ENCODE assay signal across 8 mouse cellular contexts in genomic region chr5:5380731-5381718, GRCm38 (mm10). TPM values are rescaled to one million over a fixed set of nuclear protein-coding genes. Genes with fewer than 3 reads are reported as not detected.
A peak's percentile ranks its signal among the peaks of the same experiment; 100 is the strongest.
DNase-seq lines count a peak whose midpoint lies in the region; ATAC-seq and TF ChIP-seq lines count a peak whose summit lies in the region.

No protein-coding gene starts in this region.

- H3K27ac ChIP-seq in spleen, adult 2 months (ENCODE audit: insufficient read depth, low read length) = no peak overlapping the region
- H3K27ac ChIP-seq in forebrain, embryonic 14.5 days (ENCODE audit: low read depth, low read length) = peak overlapping the region; percentile 91
- H3K27ac ChIP-seq in hindbrain, embryonic 16.5 days (ENCODE audit: low read depth, low read length) = peak overlapping the region; percentile 94
- H3K27ac ChIP-seq in macrophage = peak overlapping the region; percentile 80

- no peaks in the 10 kb centered on the region for H3K9me3 ChIP-seq in forebrain, embryonic 14.5 days (replicated peaks; ENCODE audit: control insufficient read depth, low read length)
- no peaks in the 10 kb centered on the region for H3K9me3 ChIP-seq in hindbrain, embryonic 16.5 days (ENCODE audit: control insufficient read depth, low read length)

- peak overlapping the region; percentile 54; the same call in 1 of the 2 replicates for H3K4me3 ChIP-seq in spleen, adult 2 months (ENCODE audit: extremely low read depth, insufficient read depth, insufficient read length)
- peak overlapping the region; percentile 68 for H3K4me3 ChIP-seq in forebrain, embryonic 14.5 days (ENCODE audit: low read depth, low read length)
- peak overlapping the region; percentile 50 for H3K4me3 ChIP-seq in hindbrain, embryonic 16.5 days (ENCODE audit: low read length)
- peak overlapping the region; percentile 54 for H3K4me3 ChIP-seq in macrophage (ENCODE audit: inconsistent target)

- WGBS in spleen, adult 2 months = 7% methylated on average over 23 of the region's 23 CpGs
- WGBS in forebrain, embryonic 14.5 days = 4% methylated on average over 23 of the region's 23 CpGs
- WGBS in hindbrain, embryonic 16.5 days = 4% methylated on average over 23 of the region's 23 CpGs
- 8% methylated on average over 23 of the region's 23 CpGs for WGBS in macrophage (ENCODE audit: missing documents)

- TF ChIP-seq CTCF in spleen, adult 2 months (IDR thresholded peaks at IDR 0.05; ENCODE audit: extremely low read depth, insufficient read depth, insufficient read length, insufficient replicate concordance) = no peak

- H3K79me2 ChIP-seq in macrophage (ENCODE audit: inconsistent target) = peaks cover 37% of the 10 kb centered on the region

- DNase-seq in spleen, adult 2 months (ENCODE audit: low read depth in 1 of 2, low spot score in 2 of 2) = no peak
- no peak for DNase-seq in spleen, adult 12 weeks (ENCODE audit: low spot score)
- DNase-seq in forebrain, embryonic 14.5 days (ENCODE audit: low spot score) = peak; percentile 44
- DNase-seq in right cerebral cortex, postnatal 25 days = no peak
- no peak for DNase-seq in ovary, adult 18-20 months (ENCODE audit: low spot score)
- no peak for DNase-seq in layer of hippocampus, postnatal 14 days (ENCODE audit: low spot score in 2 of 2)

- TF ChIP-seq POLR2A in spleen, adult 2 months (IDR thresholded peaks at IDR 0.05; ENCODE audit: low read depth, low read length) = no peak

- peak overlapping the region; percentile 92 for H3K9ac ChIP-seq in forebrain, embryonic 14.5 days (ENCODE audit: low read length)
- H3K9ac ChIP-seq in hindbrain, embryonic 16.5 days (ENCODE audit: low read depth, low read length) = peak overlapping the region; percentile 88

- ATAC-seq in forebrain, embryonic 14.5 days = 0 out of 2 replicates have a peak, but pooled peaks have one; percentile 1
- ATAC-seq in hindbrain, embryonic 16.5 days = no peak; the same call in 1 of the 2 replicates

- peak overlapping the region; percentile 63 for H3K4me2 ChIP-seq in forebrain, embryonic 14.5 days (ENCODE audit: low read length)
- H3K4me2 ChIP-seq in hindbrain, embryonic 16.5 days (ENCODE audit: low read length) = peak overlapping the region; percentile 62

- peaks cover 13% of the 10 kb centered on the region for H3K27me3 ChIP-seq in spleen, adult 2 months (ENCODE audit: control insufficient read depth, insufficient read depth, low read length)
- H3K27me3 ChIP-seq in forebrain, embryonic 14.5 days (replicated peaks; ENCODE audit: control insufficient read depth, insufficient read depth, low read length) = no peaks in the 10 kb centered on the region
- H3K27me3 ChIP-seq in hindbrain, embryonic 16.5 days (replicated peaks; ENCODE audit: control insufficient read depth, insufficient read depth, low read length) = no peaks in the 10 kb centered on the region

- no peaks in the 10 kb centered on the region for H3K4me1 ChIP-seq in spleen, adult 2 months (ENCODE audit: control insufficient read depth, insufficient read depth, insufficient read length)
- H3K4me1 ChIP-seq in forebrain, embryonic 14.5 days (ENCODE audit: control insufficient read depth, insufficient read depth, low read length) = peaks cover 11% of the 10 kb centered on the region
- peaks cover 12% of the 10 kb centered on the region for H3K4me1 ChIP-seq in hindbrain, embryonic 16.5 days (ENCODE audit: control insufficient read depth, insufficient read depth, low read depth, low read length)

- H3K36me3 ChIP-seq in spleen, adult 2 months (ENCODE audit: control insufficient read depth, insufficient read depth, low read length) = no peaks in the 10 kb centered on the region
- no peaks in the 10 kb centered on the region for H3K36me3 ChIP-seq in forebrain, embryonic 14.5 days (ENCODE audit: control insufficient read depth, insufficient read depth, low read length)
- H3K36me3 ChIP-seq in hindbrain, embryonic 16.5 days (ENCODE audit: control insufficient read depth, insufficient read depth, low read length) = no peaks in the 10 kb centered on the region
- H3K36me3 ChIP-seq in macrophage (ENCODE audit: inconsistent target) = no peaks in the 10 kb centered on the region

RNA-seq across cellular contexts. Expression of gene Cdk14, which starts 39.1 kb away (rescaled TPM):
- 1.9 and 2.9 TPM in 2 replicates for polyA plus RNA-seq in spleen, adult 2 months (2012; rRNA removed)
- polyA plus RNA-seq in forebrain, embryonic 14.5 days (2014; fragmentation: Nextera tagmentation; extraction: Ambion mirVana) = 26.6 and 34.8 TPM in 2 replicates
- polyA plus RNA-seq in hindbrain, embryonic 16.5 days (2015; fragmentation: Nextera tagmentation; extraction: Ambion mirVana) = 44.3 and 47.3 TPM in 2 replicates
- 100 to 1,000 TPM; 161 to 273 (median 196) TPM for total RNA-seq in macrophage (2018; cell fraction: chromatin; rRNA removed)
- total RNA-seq in macrophage (2018; cell fraction: cytosol; rRNA removed) = 10 to 100 TPM; 21.4 to 33.7 (median 26.7) TPM
- total RNA-seq in macrophage (2018; cell fraction: nucleus; rRNA removed) = 100 to 1,000 TPM in 18 of 26 experiments, 10 to 100 TPM in 8; 62.9 to 333 (median 105) TPM
- polyA plus RNA-seq in macrophage (2018) = 11.0 to 49.4 TPM (median 15.5 TPM) in 3 replicates
- total RNA-seq in layer of hippocampus, postnatal 14 days (2021) = 100 to 1,000 TPM; 218 to 229 TPM
